ENCODE assay signal across 8 mouse cellular contexts in genomic region chr5:75153961-75154620, GRCm38 (mm10). TPM values are rescaled to one million over a fixed set of nuclear protein-coding genes. Genes with fewer than 3 reads are reported as not detected.
DNase-seq lines count a peak whose midpoint lies in the region; ATAC-seq and TF ChIP-seq lines count a peak whose summit lies in the region.

No protein-coding gene starts in this region.

- peak overlapping the region; percentile 63 for H3K4me3 ChIP-seq in intestine, embryonic 14.5 days (ENCODE audit: low read depth, low read length)
- H3K4me3 ChIP-seq in lung, embryonic 15.5 days, result peak overlapping the region; percentile 55
- H3K4me3 ChIP-seq in stomach, embryonic 15.5 days (replicated peaks), result peak overlapping the region; percentile 59

- peak; percentile 9 for DNase-seq in cerebellum, adult 8-10 months
- no peak for DNase-seq in cerebellum, adult 9-11 months
- peak; percentile 35 for DNase-seq in brain, embryonic 14.5 days (ENCODE audit: low read depth)
- DNase-seq in gastrocnemius, postnatal 25 days, result peak; percentile 65
- peak; percentile 84 for DNase-seq in intestine, embryonic 14.5 days (ENCODE audit: low spot score)
- no peak for DNase-seq in left cerebral cortex, postnatal 4 days

- peaks cover 39% of the 10 kb centered on the region for H3K27me3 ChIP-seq in intestine, embryonic 14.5 days (replicated peaks; ENCODE audit: control insufficient read depth, insufficient read depth, low read length)
- peaks cover 52% of the 10 kb centered on the region for H3K27me3 ChIP-seq in lung, embryonic 15.5 days
- peaks cover 23% of the 10 kb centered on the region for H3K27me3 ChIP-seq in stomach, embryonic 15.5 days (replicated peaks)

- H3K27ac ChIP-seq in intestine, embryonic 14.5 days (ENCODE audit: low read depth), result peak overlapping the region; percentile 96
- H3K27ac ChIP-seq in lung, embryonic 15.5 days, result peak overlapping the region; percentile 92
- H3K27ac ChIP-seq in stomach, embryonic 15.5 days, result peak overlapping the region; percentile 90

- H3K4me1 ChIP-seq in intestine, embryonic 14.5 days (replicated peaks; ENCODE audit: control insufficient read depth, insufficient read depth, low read length), result peaks cover 6% of the 10 kb centered on the region
- peaks cover 25% of the 10 kb centered on the region for H3K4me1 ChIP-seq in lung, embryonic 15.5 days
- peaks cover 34% of the 10 kb centered on the region for H3K4me1 ChIP-seq in stomach, embryonic 15.5 days

- WGBS in intestine, embryonic 14.5 days, result 1% methylated on average over 27 of the region's 27 CpGs
- WGBS in lung, embryonic 15.5 days, result 1% methylated on average over 27 of the region's 27 CpGs
- under 1% methylated on average over 27 of the region's 27 CpGs for WGBS in stomach, embryonic 15.5 days

- no peak for ATAC-seq in intestine, embryonic 14.5 days (replicated peaks; ENCODE audit: low FRiP score, low TSS enrichment, low read depth)
- ATAC-seq in lung, embryonic 15.5 days (ENCODE audit: borderline replicate concordance, extremely low read depth, low FRiP score, low TSS enrichment), result no peak
- no peak for ATAC-seq in stomach, embryonic 15.5 days (ENCODE audit: insufficient read depth, low FRiP score, low read depth)

- peak overlapping the region; percentile 55 for H3K4me2 ChIP-seq in intestine, embryonic 14.5 days (ENCODE audit: low read length)
- peak overlapping the region; percentile 57 for H3K4me2 ChIP-seq in lung, embryonic 15.5 days
- H3K4me2 ChIP-seq in stomach, embryonic 15.5 days, result peak overlapping the region; percentile 53

- no peaks in the 10 kb centered on the region for H3K9me3 ChIP-seq in intestine, embryonic 14.5 days (ENCODE audit: control insufficient read depth, low read length)
- no peaks in the 10 kb centered on the region for H3K9me3 ChIP-seq in lung, embryonic 15.5 days
- no peaks in the 10 kb centered on the region for H3K9me3 ChIP-seq in stomach, embryonic 15.5 days

- no peaks in the 10 kb centered on the region for H3K36me3 ChIP-seq in intestine, embryonic 14.5 days (ENCODE audit: control insufficient read depth, insufficient read depth, low read length)
- no peaks in the 10 kb centered on the region for H3K36me3 ChIP-seq in lung, embryonic 15.5 days
- H3K36me3 ChIP-seq in stomach, embryonic 15.5 days, result no peaks in the 10 kb centered on the region

- intact Hi-C loops in left cerebral cortex, postnatal 4 days (cut with DNase I), result loop anchor here (5.0 kb wide), 3 partner anchors 192 to 1392 kb away; no protein-coding TSS in a partner anchor

- TF ChIP-seq CTCF in brain, embryonic 14.5 days (IDR thresholded peaks at IDR 0.05; ENCODE audit: borderline replicate concordance, extremely low read depth, insufficient read depth, insufficient read length), result no peak

- no peak for TF ChIP-seq POLR2A in brain, embryonic 14.5 days (IDR thresholded peaks at IDR 0.05; ENCODE audit: borderline replicate concordance, extremely low read depth, insufficient read depth, insufficient read length, poor library complexity, severe bottlenecking)

- peak overlapping the region; percentile 93 for H3K9ac ChIP-seq in intestine, embryonic 14.5 days (ENCODE audit: low read length)
- H3K9ac ChIP-seq in lung, embryonic 15.5 days, result peak overlapping the region; percentile 61
- peak overlapping the region; percentile 23 for H3K9ac ChIP-seq in stomach, embryonic 15.5 days

RNA-seq across cellular contexts. Expression of gene Pdgfra, which starts 2.0 kb away (rescaled TPM):
- 7.2 and 16.3 TPM in 2 replicates for polyA plus RNA-seq in brain, embryonic 14.5 days (2012; rRNA removed)
- total RNA-seq in gastrocnemius, postnatal 25 days (2021), result 10 to 100 TPM; 16.1 to 18.0 TPM
- polyA plus RNA-seq in intestine, embryonic 14.5 days (2014; fragmentation: Nextera tagmentation; extraction: Ambion mirVana), result 50.9 and 62.3 TPM in 2 replicates
- 39.5 and 43.6 TPM in 2 replicates for polyA plus RNA-seq in lung, embryonic 15.5 days (2015; fragmentation: Nextera tagmentation; extraction: Ambion mirVana)
- 29.2 and 34.8 TPM in 2 replicates for polyA plus RNA-seq in stomach, embryonic 15.5 days (2015; fragmentation: Nextera tagmentation; extraction: Ambion mirVana)
- total RNA-seq in left cerebral cortex, postnatal 4 days (2021), result 10 to 100 TPM; 61.5 to 68.4 TPM

Comparison
In these comparisons a context has a peak if more than half of its experiments do, and no peak if none do; other contexts are left out.
1. DNase-seq: peak in cerebellum, adult 8-10 months (single experiment), brain, embryonic 14.5 days (single experiment), gastrocnemius, postnatal 25 days (single experiment) and intestine, embryonic 14.5 days (single experiment); none in cerebellum, adult 9-11 months (single experiment) and left cerebral cortex, postnatal 4 days (single experiment).
2. H3K9ac ChIP-seq: peak in every context shown above with its lines; median percentile 93 in intestine, embryonic 14.5 days; 61 in lung, embryonic 15.5 days; 23 in stomach, embryonic 15.5 days.
3. Peak in every context shown above with its lines, with median percentiles within 50 percentile points of each other: H3K27ac ChIP-seq, H3K4me2 ChIP-seq and H3K4me3 ChIP-seq.